In genomic region chr3:143647237-143647636, GRCm38 (mm10) we compare ENCODE assay signal across 14 mouse cellular contexts.
"Had no signal": no experiment of that assay in that cellular context is flagged by ENCODE, and none has a peak within 500 bp of the region (broad histone marks: within the 10 kb centered on the region; RNA-seq: fewer than 3 reads in every experiment).

No protein-coding gene starts in this region.

- H3K27me3 ChIP-seq: limb, embryonic 13.5 days; liver, embryonic 13.5 days; midbrain, embryonic 13.5 days; neural tube, embryonic 13.5 days had no signal

- H3K36me3 ChIP-seq: limb, embryonic 10.5 days; limb, embryonic 13.5 days; liver, embryonic 13.5 days; midbrain, embryonic 13.5 days; neural tube, embryonic 13.5 days had no signal

- DNase-seq: kidney, adult 2 months; kidney, postnatal 10 days; layer of hippocampus, adult 9-11 months; liver, embryonic 13.5 days; right cerebral cortex, postnatal 4 days had no signal

- H3K27ac ChIP-seq: limb, embryonic 10.5 days; limb, embryonic 13.5 days; liver, embryonic 13.5 days; macrophage; midbrain, embryonic 13.5 days; neural tube, embryonic 13.5 days had no signal

- H3K4me1 ChIP-seq: limb, embryonic 10.5 days; liver, embryonic 13.5 days; midbrain, embryonic 13.5 days; neural tube, embryonic 13.5 days had no signal

- ATAC-seq: intestine, postnatal 0 days; lung, postnatal 0 days; midbrain, embryonic 13.5 days; midbrain, embryonic 16.5 days had no signal

- H3K4me3 ChIP-seq: limb, embryonic 10.5 days; limb, embryonic 13.5 days; liver, embryonic 13.5 days; midbrain, embryonic 13.5 days; myocyte; neural tube, embryonic 13.5 days had no signal
